Mouse (Mus musculus) ES-CJ7 (cell line): ENCODE data around the gene Mc1r.
A peak's percentile ranks its signal among the peaks of the same experiment; 100 is the strongest.
"Not testable (repeated sequence)": the region's sequence is repeated elsewhere in the genome, so short reads cannot be mapped to it uniquely, and the experiment has no call there.

ENCODE experiments used
- DNase-seq: peaks from one replicate; pipeline ENCODE4 v3.0.0; 2011; ENCODE audit warnings: low read depth, low spot score

Gene Mc1r

GRCm38 (mm10) chr8:123411781-123412327 lies 4.9 kb downstream of the Mc1r start:
- DNase-seq, result peak; percentile 87

GRCm38 (mm10) chr8:123412560-123413170 lies 5.8 kb downstream of the Mc1r start:
- peak; percentile 98 for DNase-seq

- DNase-seq, result peak; percentile 57
These were observed 7.3 kb downstream of the Mc1r start for GRCm38 (mm10) chr8:123414255-123414654.

DNA sequence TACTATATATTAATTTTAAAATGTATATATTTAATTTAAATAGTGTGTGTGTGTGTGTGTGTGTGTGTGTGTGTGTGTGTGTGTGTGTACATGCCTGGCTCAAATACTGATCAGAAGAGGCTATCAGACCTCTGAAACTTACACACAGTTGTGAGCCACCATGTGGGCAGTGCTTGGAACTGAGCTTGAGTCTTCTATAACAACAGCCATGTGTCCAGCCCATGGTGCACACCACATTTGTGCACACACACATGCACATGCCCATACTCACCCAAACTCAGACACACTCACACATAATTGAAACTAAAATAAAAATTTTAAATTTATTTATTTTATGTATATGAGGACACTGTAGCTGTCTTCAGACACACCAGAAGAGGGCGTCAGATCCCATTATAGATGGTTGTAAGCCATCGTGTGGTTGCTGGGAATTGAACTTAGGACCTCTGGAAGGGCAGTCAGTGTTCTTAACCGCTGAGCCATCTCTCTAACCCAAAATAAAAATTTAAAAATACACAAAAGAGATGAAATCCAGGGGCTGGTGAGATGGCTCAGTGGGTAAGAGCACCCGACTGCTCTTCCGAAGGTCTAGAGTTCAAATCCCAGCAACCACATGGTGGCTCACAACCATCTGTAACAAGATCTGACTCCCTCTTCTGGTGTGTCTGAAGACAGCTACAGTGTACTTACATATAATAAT lies 8.2 kb downstream of the Mc1r start:
- peak; percentile 51 for DNase-seq

- peak; percentile 88 for DNase-seq
These were observed 9.3 kb downstream of the Mc1r start for GRCm38 (mm10) chr8:123415967-123416943.

- peak; percentile 6 for DNase-seq
These were observed 10.1 kb downstream of the Mc1r start for GRCm38 (mm10) chr8:123416944-123417555.

DNA sequence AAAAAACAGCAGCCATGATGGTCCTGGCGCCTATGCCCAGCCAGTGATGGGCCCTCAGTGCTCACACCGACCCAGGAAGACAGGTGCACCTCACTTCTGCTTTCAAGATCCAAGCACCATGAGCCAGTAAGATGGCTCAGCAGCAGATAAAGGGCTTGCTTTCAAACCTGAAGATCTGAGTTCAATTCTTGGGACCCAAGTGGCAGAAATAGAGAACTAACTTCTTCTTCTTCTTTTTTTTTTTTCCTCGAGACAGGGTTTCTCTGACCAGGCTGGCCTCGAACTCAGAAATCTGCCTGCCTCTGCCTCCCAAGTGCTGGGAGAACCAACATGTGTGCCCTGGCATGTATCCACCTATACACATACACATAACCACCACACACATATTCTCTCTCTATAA lies 12.8 kb downstream of the Mc1r start:
- peak; percentile 1 for DNase-seq

DNA sequence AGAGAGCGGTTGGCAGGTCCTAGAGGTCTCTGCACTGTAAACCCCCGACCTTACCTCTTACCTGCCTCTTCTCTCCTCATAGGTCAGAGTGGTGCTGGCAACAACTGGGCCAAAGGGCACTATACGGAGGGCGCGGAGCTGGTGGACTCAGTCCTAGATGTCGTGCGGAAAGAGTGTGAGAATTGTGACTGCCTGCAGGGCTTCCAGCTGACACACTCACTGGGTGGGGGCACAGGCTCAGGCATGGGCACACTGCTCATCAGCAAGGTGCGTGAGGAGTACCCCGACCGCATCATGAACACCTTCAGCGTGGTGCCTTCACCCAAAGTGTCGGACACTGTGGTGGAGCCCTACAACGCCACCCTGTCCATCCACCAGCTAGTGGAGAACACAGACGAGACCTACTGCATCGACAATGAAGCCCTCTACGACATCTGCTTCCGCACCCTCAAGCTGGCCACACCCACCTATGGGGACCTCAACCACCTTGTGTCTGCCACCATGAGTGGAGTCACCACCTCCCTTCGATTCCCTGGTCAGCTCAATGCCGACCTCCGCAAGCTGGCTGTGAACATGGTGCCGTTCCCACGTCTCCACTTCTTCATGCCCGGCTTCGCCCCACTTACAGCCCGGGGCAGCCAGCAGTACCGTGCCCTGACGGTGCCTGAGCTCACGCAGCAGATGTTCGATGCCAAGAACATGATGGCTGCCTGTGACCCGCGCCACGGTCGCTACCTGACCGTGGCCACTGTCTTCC lies 13.8 kb downstream of the Mc1r start:
- peak; percentile 9 for DNase-seq

DNA sequence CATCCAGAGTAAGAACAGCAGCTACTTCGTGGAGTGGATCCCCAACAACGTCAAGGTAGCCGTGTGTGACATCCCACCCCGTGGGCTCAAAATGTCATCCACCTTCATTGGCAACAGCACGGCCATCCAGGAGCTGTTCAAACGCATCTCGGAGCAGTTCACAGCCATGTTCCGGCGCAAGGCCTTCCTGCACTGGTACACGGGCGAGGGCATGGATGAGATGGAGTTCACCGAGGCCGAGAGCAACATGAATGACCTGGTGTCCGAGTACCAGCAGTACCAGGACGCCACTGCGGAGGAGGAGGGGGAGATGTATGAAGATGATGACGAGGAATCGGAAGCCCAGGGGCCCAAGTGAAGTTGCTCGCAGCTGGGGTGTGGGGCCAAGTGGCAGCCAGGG lies 14.4 kb downstream of the Mc1r start:
- no peak for DNase-seq

DNA sequence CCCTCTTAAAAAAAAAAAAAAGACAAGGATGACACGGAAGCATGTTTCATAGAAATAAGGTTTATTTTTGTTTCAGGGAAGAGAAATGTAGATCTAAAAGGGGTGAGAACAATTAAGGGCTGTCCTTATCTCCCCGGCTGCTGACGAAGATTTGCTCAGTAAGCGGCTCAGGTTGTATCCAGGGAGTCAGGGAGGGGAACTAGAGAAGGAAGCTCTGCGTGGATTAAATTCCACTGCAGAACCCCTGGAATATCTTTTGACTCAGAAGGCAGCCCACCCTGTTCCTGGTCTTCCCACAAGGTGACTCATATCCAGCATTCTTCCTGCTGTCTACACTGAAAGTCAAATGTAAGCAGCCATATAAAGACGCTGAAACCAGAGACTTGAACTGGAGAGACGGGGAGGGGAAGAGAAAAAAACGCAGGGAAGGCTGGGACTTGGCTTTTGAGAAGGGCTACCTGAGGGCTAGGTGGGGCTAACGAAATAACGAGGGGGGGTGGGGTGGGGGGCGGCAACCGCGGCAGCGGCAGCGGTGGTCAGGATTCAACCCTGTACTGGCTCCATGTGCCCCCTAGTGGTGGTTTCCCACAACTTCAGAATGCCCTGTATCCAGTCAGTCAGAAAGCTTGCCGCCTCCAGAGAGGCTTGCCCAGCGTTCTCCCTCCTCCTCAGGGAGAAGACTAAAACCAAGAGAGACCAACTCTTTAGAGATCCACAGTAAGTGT lies 15.3 kb downstream of the Mc1r start:
- DNase-seq, result peak; percentile 93

DNA sequence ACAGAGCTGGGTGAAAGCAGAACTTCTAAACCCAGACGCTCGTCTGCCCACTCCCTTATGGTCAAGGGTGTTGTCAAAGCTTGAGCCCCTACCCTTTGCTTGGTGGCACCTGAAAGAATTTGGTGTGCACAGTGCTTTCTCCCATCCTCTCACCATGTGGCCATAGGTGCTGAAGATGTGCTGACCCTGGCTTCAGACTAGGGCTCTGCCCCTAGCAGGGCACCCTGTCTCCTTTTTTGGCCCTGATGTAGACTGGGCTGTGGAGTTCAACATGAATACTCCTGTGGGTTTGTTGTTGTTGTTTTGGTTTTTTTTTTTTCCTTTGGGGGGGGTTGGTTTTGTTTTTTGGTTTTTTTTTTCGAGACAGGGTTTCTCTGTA lies 15.9 kb downstream of the Mc1r start:
- no peak for DNase-seq

DNA sequence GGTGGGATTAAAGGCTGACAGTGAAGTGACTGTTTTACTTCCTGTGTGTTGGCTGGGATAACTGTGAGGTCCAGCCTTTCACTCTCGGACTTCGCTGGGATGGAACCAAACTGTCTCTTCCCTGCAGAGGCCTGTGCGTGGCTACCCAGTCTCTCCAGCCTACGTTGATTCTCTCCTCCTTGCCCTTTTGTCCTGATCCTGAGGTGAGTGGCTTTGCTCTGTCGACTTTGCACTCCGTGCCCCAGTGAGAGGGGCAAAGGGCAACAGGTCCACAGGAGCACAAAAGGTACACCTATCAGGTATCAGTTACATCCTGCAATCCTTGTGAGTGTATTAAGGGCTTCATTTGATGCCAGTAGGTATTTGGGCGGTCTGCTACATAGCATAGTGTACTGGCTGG lies 16.5 kb downstream of the Mc1r start, which contains the start of gene Def8:
TSS of gene Def8 (plus strand) at position 87 of the 400 bp plus-strand sequence.
- DNase-seq, result peak; percentile 3

DNA sequence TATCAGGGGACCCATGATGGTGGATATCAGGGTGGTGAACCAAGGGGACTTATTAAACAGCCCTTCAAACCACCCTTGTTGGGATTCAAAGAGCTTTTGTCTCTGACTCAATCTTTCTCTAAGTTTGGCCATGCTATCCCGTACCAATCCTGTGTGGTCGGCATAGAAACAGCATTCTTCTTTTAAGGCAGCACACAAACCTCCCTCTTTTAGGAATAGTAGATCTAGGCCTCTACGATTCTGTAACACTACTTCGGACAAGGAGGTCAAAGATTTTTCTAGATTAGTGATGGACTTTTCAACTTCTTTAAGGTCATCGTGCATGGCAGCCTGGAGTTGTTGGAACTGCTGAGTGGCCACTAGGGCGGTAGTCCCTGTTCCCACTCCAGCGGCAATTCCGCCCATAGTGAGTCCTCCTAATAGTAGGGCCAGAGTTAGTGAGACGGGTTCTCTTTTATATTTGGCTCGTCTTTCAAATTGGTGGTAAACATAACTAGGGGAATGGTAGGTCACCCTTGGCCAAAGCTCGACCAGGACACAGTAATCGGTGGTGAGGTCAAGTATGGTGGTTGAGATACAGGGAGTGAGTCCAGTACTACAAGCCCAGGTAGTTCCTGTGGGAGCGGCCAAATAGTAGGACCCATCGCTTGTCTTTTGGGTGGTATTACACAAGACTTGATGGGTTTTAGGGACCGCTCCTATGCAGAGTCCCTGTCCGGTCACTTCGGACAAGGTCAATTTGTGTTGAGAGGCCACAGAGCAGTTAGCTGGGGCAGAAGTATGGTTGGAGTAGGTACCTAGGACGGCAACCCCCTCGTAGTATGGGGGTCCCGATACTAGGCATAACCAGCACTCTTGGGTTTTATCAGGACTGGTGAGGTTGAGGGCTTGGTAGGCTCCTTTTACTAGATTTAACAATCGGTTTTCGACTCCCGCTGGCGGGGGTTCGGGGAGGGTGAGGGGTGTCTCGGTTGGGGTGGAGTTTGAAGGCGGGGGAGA lies 19.9 kb downstream of the Mc1r start:
- no peak for DNase-seq

DNA sequence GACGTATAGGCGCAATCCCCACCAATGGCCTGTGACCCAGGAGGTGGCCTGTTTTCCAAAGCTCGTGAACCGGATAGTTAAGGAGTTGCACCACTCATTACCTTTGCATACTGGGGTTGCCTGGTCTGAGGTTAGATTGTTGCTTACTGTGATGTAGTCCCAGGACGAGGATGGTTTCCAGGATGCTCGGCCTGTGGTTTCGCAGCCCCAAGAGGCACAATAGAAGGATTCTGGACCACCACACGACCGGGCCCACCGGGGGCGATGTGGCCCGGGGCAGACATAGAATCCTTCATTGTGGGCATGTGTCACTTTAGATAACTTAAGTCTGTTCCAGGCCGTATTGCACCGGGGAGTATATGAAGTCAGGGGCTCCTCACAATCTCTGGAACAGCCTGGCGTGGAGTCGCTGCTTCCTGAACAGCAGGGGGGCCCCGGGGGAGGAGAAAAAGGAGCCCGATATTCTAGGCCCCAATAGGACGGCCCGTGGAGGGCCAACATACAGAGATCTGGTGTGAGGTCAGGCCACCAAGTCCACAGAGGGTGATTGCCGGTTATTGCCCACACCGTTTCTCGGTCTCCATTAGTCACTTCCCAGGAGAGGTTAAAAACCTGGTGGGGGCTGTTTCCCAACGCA lies 20.9 kb downstream of the Mc1r start:
- no peak for DNase-seq

DNA sequence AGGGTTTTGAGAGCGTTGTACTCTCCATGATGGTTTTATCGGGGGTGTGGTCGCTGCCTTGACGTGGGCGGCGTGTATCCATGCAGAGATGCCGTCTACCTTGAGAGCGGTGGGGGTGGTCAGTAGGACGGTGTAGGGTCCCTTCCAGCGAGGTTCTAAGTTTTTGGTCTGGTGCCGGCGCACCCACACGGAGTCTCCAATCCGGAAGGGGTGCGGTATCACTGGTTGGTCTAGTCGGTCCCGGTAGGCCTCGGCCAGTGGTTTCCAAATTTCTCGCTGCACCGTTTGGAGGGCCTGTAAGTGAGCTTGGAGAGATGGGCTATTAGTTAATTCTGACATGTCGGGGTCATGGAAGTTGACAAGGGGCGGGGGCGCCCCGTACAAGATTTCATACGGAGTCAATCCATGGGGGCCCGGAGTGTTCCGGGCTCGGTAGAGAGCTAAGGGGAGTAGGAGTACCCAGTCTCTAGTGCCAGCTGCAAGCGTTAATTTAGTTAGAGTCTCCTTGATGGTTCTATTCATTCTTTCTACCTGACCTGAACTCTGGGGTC lies 21.5 kb downstream of the Mc1r start:
- no peak for DNase-seq

DNA sequence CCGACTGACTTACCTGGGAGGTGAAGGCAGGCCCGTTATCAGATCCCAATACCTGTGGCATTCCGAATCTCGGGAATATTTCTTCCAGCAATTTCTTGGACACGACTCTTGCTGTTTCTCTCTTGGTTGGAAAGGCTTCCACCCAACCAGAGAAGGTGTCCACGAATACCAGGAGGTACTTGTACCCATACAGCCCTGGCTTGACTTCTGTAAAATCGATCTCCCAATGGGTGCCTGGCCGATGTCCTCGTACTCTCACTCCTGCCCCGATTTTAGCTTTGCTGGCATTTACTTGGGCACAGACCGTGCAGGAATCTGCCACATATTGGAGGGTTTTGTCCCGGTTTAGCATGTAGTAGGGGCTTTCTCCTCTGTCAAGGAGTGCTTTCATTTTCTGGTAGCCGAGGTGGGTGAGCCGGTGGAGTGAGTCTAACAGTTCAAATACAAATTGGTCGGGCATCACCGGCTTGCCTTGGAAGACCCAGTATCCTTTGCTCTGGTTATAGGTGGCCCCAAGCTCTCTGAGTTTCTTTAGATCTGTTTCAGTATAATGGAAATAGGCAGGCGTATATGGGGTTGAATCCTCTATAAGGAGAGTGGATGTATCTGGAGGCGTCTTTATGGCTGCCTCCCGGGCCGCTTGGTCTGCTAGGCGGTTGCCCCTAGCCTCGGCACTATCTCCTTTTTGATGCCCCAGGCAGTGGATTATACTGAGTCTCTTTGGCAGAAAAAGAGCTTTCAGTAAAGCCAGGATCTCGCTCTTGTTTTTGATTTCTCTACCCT lies 22.2 kb downstream of the Mc1r start:
- DNase-seq, result no peak

GRCm38 (mm10) chr8:123429722-123430013 lies 22.8 kb downstream of the Mc1r start:
- DNase-seq, result not testable (repeated sequence)
